Mouse (Mus musculus) lung, adult 18-20 months (tissue): ENCODE measurements around the gene Tbc1d9.

ENCODE experiments used
- DNase-seq, 2 experiments: peaks; one replicate each; pipeline ENCODE4 v3.0.0; 2022; ENCODE audit warnings: mixed read lengths in 2 of 2

The Tbc1d9 gene

DNA sequence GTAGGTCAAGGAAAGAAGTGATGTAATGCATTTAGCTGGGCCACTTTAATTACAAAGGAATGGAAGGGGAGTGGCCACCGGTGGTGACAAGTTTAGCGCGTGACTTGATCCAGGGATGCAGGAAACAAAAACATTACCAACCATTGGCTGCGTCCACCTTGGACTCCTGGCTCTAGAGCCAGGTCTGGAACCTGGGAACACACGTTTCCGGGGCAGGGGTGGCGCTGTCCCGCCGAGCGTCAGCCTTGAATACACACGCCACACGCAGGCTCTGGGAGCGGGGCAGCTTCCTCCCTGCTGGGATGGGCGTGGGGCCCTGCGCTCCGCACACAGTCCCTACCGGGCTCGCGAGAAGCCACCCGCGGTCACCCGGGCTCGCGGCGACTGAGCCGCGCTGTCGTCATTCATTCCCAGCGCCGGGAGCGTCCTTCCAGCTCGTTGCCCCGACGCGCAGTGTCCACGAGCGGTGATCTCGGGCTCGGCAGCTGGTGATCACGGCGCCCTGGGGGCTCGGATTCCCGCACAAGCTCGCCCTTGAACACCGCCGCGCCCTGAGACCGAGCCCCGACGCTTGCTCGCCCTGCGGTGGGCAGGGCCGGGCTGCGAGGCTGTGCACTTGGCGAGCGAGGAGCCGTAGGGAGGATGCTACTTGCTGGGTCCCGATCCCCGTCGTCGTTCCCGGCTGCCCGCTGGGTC is at the start of gene Tbc1d9:
Gene Tbc1d9, plus strand, starts transcription at position 118 of the 696 bp plus-strand sequence.
- peak; percentile 78 to 79 for DNase-seq

DNA sequence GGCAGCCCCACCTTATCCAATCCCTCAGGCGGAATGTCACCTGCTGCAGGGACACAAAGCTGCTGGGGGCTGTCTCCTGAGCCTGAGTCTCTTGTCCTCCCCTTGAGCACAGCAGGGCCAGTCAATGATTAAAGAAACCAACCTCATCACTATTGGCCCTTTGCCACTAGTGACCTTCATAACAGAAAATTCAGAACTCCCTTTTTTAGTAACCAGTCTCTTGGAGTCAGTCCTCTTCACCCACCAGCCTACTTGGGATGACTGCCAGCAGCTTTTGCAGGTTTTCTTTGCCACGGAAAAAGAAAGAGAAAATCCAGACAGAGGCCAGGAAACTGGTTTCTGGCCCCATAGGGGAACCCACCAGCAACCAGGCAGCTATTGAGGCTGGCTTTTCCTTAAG is 30.1 kb upstream of the Tbc1d9 start:
- DNase-seq = no peak

DNA sequence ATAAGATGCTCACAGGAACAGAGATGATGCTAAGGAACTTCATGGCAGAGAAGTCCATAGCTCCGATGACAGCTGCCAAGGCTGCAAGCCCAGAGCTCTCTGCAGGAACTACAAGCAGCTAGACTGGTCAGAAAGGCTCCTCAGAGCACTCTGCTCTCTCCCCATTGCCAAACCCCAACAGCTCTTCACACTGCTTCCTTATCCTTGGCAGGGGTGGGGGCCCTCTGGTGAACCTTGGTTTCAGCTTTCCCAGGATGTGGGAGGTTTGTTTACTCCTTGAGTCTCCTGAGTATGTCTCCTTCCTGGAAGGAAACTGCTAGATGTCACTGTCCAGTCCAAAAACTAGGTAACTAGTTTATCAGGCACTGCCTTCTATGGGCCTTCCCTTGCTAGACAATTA is 25.1 kb upstream of the Tbc1d9 start:
- peak in 1 of 2 experiments; percentile 29 for DNase-seq

DNA sequence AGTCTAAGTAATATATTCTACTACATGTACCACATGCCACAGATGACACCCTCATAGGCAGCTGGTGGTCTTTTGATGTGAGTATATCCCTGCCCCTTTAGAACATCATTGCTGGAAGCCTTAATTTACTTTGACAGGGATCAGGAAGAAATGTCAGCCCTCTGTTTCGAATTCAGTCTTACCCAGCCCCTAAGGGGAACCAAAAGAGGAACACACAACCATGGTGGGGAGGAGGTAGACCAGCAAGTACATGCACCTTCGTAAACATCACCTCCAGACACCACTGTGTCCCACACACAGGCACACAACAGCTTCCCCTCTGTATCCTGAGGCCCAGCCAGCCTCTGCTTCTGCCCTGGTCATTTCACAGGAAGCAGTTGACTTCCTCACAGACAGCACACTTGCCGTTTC is 24.4 kb upstream of the Tbc1d9 start:
- peak; percentile 14 to 24 for DNase-seq

DNA sequence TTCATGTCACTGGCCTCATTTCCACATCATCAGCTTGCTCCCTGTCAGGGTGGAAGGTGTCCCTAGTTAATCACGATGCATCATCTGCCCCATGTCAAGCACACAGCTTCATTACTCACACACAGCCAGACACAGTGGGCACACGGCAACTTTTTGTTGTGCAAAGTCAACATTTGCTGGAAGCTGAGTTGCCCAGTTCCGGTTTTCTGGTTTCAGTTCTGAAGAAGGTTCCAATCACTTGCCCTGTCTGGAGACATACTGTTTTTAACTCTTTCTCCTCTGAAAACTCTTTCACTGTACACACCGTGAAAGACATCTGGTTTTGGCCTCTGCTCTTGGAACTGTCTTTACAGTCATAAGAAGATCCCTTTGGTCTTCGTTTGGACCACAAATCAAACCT is 23.8 kb upstream of the Tbc1d9 start:
- DNase-seq = peak; percentile 30 to 38

DNA sequence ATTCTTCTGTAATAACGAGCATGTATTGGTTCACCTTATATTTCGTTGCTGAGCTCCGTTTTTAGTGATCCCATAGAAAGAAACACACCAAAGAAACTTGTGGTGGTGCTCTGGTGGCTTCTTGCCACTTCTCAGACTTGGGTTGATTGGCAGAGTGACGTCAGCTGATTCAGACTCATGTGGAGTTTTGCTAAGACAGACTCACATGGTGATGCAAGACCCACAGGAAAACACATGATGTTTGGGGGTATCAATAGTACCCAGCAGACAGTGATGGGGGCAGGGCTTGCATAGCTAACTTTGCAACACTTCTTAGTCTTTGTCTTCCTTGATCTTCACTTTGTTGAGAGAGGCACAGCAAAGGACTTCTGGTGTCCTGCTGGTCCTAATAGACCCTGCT is 20.6 kb upstream of the Tbc1d9 start:
- peak; percentile 24 to 25 for DNase-seq

DNA sequence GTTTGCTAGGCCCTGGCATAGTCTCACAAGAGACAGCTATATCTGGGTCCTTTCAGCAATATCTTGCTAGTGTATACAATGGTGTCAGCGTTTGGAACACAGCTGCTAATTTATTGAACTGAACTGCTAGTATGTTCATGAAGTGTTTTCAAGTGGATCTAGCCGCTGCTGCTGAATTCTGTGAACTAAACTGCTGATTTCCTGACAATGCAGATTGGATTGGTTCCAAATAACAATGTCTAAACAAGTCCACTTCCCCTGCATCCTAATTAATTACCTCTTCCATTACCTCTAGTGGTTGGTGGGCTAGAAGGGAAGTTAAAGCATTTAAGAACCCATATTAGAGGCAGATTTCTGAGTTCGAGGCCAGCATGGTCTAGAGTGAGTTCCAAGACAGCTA is 19.7 kb upstream of the Tbc1d9 start:
- no peak for DNase-seq

DNA sequence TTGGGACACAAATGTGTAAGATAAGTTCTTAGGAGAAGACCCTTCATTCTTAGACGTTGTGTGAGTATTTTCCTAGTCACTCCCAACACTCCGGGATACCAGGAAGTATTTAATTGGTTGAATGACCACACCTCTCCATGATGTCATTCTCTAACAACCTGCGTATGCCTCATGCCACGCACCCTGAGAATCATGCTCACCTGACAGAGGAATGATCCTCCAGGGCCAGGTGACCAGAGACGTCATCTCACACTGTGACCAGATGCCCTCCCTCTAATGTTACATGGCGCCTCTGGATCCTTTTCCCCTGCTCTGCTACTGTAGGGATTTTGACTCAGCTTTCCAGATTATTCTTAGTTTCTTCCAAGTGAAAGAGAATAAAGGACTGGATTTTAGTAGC is 16.0 kb upstream of the Tbc1d9 start:
- no peak for DNase-seq

DNA sequence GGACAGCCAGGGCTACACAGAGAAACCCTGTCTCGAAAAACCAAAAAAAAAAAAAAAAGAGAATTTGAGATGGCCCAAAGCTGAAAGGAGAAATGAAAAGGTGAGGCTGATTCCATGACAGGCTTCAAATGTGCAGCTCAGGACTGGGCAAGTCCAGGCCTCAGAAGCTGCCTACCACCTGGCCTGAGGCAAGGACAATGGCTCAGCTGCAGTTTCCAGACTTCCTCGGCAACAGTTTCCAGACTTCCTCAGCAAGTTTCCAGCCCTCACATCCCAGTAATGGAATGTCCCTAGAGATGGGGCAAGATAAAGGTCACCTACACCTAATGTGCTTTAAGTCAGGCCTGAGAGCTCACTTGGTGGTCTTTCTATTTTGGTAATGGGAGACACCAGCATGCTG is 13.1 kb upstream of the Tbc1d9 start:
- no peak for DNase-seq

DNA sequence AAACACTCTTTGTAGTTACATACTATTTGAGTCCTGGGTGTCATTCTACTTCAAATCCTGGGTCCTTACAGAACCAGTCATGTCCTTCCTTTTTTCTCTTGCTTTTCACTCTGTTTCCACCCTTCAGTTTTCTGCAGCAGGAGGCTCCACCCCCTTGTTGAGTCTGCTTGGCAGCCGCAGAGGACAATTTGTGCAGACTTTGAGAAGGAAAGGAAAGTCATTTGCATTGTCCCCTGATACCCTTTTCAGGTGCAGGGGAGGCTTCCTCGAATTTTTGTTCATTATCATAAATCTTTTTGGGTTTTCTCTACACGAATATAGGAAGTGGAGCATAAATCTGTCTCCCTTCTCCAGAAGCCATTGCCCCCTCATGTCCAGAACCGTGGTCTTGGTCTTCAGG is 12.7 kb upstream of the Tbc1d9 start:
- no peak for DNase-seq

DNA sequence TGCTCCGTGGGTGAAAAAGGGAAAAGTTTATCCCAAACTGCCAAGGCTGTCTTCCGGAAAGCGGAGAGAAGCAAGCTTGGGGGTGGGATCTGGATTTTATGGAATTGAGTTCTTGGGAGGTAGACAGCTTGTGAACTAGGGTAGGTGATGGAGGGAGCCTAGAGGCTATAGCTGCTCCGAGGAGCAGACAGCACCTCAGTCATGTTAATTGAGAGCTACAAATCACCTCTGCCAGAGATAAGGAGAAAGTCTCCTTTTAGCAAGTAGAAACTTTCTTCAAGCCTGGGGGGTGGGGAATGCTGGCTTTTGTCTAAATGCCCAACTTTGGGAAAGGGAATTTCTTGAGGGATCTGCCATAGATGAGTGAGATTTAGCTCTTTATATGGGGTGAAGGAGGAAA is 10.0 kb upstream of the Tbc1d9 start:
- no peak for DNase-seq

DNA sequence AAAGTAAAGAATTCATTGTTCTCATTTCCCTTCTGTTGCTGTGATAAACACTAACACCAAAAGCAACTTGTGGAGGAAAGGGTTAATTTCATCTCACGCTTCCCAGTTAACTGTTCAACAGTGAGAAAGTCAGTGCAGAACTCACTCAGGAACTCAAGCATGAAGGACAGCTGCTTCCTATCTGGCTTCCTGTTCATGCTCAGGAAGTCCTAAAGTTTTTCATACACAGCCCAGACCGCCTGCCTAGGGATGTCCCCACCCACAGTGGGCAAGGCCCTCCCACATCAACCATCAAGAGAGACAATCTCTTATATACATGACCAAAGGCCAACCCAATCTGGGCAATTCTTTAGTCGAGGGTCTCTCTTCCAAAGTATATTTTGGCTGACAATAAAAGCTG is 6.2 kb upstream of the Tbc1d9 start:
- no peak for DNase-seq

DNA sequence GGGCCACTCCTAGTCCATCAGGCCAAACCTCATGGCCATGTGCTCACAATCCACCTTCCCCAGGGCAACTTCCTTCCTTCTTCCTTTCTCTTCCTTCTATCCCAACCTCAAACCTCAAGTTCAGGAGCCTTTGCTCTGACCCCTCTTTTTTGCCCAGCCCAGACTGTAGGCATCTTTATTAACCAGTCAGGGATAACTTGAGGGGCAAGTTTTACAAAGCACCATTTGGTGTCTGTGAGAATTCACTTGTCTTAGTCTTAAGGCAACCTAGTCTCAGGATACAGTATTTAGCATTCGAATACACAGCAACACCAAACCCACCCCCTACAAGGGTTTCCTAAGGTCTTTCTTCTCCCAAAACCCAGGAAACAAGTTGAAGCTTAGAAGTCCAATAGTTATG is 5.5 kb upstream of the Tbc1d9 start:
- no peak for DNase-seq

DNA sequence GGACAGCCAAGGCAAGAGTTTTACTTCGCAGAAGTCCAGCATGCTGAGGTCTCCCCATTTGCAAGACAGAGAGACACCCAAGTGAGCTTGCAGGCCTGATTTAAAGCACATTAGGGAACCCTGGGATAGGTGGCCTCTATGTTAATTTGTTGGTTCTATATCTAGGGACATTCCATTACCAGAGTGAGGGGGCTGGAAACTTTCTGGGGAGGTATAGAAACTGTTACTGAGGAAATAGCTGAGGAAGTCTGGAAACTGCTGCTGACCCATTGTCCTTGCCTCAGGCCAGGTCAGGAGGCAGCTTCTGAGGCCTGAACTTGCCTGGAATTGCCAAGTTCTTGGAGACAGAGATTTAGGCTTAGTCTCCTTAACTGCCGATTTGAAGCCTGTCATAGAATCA is 4.5 kb upstream of the Tbc1d9 start:
- DNase-seq = no peak

DNA sequence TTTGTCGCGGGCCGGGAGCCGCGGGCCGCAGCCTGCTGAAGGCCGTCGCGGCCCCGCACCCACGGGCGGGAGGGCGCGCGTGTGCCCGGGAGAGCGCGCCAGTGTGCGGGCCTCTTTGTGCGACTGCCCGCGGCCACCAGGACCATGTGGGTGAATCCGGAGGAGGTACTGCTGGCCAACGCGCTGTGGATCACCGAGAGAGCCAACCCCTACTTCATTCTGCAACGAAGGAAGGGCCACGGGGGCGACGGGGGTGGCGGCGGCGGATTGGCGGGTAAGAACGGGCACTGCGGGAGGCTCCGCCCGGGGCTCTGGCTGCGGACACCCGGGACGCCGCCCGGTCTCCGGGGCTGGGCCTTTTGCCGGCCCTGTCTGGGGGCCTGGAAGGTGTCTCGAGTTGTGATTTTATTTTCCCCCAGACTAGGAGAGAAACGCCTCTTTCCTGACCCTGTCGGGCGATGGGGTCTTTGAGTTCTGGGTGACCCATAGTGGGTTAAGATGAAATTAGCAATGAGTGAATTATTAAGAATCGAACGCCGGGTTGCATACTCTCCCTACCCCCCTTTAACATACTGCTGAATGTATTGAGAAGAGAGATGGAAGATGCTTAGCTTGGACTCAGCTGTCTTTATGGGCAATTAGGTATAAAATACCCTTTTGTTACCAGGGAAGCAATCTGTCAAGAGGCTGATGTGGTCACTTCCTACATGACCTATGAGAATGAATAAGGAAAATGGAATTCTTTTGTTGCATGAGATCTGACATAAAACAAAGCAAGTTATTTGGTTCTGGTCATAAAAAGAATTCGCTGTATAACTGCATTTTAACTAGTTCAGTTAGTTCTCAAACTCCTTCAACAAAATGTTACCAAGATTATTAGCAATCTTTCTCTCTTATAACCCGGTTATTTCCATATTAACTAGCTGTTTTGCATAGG is 1.0 kb downstream of the Tbc1d9 start, which contains the start of gene Gm10645:
Gene Gm10645, minus strand, starts transcription at position 240 of the 937 bp plus-strand sequence.
- DNase-seq = peak; percentile 49 to 53

DNA sequence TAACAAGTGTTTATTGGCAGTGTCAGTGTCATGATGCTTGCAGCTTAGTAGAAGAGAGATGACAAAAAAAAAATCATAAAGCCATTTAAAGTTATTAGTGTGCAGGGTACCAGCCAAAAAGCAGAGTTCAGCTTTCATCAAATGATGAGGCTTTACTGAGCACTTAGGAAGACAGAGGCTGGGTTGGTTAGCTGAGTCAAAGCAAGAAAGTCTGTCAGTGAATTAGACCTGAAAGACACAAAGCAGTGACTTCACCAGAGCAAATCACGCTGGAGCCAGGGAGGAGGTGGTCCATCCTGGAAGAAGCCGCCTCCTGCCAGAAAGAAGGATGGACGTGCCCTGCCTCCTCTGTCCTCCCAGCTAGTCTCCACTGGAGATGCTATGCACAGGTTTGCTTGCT is 2.8 kb downstream of the Tbc1d9 start:
- no peak for DNase-seq

DNA sequence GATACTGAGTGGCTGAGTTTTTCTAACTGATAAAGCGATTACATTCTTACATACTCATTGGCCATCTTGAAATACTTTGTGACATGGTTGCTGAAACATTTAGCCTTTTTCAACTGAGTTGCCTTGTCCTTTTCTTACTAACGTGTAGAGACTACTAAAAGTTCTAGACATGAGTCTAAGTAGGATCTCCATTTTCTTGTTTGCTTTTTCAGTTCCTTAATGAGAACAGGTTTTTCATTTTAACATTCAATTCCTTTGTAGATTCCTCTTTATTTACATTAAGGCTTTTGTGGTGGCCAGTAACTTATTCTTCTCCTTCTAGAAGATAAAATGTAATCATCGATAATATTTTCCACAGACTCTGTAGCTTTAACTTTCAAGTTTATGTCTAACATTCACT is 4.0 kb downstream of the Tbc1d9 start:
- DNase-seq = no peak

DNA sequence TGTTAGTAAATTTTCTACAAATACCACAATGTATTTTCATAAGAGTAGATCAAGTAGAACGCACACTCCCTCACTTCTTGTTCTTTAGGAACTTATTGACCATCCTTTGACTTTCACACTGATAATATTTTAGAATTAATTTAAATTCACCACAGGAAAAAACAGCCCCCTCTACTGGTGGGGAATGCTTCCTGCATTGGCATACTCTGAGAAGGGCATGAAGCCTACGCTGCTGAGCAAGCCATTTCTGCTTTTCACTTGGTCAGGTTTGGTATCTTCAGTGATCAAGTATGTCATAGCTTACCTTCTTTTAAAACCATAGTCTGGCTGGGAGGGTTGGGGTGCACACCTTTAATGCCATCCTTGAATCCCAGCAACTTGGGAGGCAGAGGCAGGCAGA is 4.6 kb downstream of the Tbc1d9 start:
- no peak for DNase-seq

DNA sequence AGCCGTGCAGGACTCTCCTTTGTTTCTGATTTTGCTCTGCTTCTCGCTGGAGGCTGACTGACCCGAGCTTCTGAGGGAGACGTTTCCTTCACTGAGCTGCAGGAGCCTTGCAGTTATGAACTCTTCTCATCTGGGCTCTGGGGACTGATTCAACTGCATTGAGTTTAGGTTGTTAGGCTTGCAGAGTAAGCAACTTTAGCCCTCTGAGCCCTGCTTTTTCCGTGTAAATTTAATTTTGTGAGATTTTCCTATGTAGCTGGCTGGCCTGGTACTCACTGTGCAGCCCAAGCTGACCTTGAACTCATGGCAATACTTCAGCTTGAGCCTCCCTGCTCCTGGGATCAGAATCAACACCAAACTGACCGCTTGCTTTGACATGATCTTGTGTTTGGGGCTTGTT is 5.7 kb downstream of the Tbc1d9 start:
- no peak for DNase-seq

DNA sequence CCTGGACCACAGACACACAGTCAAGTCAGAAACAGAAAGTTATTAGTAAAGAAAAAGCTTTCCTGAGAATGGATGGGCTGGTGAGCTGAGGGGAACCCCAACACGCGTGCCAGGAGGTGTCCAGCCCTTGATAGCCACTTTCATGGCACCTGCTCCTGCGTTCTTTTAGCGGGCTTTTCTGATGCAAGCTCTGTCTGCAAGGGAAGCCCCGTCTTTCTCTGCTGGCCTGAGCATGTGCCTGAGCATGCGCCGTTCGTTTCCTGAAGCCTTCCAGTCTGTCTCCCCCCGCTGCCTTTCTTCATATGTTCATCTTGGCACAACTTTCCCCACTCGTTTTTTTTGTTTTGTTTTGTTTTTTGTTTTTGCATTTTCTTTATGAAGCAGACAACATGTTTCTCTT is 10.5 kb downstream of the Tbc1d9 start:
- DNase-seq = no peak

DNA sequence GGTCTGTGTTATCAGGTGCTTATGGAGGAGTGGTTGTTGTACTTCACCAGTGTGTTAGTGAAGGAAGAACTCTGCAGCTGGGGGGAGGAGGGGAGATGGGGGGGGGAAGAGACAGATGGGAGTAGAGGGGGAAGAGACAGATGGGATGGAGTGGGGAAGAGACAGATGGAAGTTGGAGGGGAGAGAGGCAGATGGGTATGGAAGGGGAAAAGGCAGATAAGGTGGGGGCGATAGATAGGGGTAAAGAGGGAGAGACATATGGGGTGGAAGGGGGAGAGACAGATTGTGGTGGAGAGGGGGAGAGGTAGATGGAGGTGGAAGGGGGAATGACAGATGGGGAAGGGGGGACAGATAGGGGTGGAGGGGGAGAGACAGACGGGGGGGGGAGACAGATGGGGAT is 11.6 kb downstream of the Tbc1d9 start:
- DNase-seq = no peak

DNA sequence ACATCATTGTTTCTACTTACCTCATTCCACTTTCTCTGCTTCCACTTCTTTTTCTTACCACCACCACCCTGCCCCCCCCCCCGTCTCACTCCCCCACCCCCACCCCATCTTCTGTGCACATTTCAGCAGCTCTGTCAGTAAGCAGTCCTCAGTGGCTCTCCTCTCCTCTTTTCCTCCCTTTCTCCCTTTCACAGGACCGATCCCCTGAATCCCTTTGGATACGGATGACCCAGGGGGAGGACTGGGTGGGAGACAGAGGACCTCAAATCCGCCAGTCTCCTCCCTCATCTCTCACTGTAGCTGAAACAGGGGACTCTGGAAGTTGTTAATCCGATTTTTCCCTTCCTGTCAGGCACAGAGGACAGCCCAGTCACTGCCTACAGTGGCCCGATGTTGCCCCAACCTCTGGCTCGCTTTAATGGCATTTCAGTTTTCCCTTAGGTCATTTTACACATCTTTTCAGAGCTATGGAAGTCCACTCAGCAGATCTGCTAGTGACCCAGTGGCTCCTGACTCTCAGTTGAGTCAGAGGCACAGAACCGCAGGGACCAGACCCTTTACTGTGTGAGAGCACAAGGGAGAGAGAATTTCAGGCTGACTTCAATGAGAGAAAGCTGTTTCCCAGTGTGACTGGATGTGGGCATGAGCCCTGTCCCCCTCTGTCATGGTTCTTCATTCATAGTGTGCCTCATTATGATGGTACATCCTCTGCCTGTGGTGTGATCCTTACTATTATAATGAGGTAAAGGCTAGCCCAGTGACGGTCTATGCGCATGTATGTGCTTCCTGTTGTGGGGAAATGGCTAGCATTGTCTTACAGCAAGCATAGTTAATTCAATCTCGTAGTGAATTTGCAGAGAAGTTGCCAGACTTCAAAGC is 12.4 kb downstream of the Tbc1d9 start:
- DNase-seq = no peak

DNA sequence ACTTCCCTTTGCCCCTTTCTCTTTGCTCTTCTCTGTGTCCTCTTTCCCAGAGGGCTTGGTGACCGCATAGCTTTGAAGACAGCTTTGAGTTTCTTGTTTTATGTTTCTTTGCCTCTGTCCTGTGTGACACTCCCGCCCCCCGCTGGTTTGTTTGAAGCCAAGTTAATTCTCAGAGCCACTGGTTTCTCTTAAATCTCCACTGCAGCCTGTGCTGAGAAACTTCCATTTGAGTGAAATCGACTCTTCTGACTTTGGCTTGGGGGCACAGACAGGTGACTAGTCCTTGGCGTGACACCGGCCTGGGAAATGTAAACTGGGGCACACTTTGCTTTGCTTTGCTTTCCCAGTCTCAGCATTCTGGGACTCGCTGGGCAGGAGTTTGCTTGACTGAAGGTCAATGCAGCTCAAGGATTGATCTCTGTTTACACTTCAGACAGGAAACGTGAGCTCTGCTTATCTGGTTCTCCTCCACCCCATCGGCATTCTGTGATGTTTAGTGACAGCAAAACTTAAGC is 13.1 kb downstream of the Tbc1d9 start:
- DNase-seq = peak; percentile 8 to 48
